Mouse (Mus musculus) left cerebral cortex, adult 9 months (tissue): ENCODE measurements around the gene Tpt1.

Source experiments
- DNase-seq, 2 experiments: peaks; one replicate each; pipeline ENCODE4 v3.0.0; 2022; ENCODE audit warnings: low spot score in 2 of 2

Tpt1 gene

GRCm38 (mm10) chr14:75876320-75877043, 31.6 kb downstream of the Tpt1 start:
- DNase-seq, result peak; percentile 61 to 92

GRCm38 (mm10) chr14:75877297-75877696, 32.4 kb downstream of the Tpt1 start:
- DNase-seq, result no peak

DNA sequence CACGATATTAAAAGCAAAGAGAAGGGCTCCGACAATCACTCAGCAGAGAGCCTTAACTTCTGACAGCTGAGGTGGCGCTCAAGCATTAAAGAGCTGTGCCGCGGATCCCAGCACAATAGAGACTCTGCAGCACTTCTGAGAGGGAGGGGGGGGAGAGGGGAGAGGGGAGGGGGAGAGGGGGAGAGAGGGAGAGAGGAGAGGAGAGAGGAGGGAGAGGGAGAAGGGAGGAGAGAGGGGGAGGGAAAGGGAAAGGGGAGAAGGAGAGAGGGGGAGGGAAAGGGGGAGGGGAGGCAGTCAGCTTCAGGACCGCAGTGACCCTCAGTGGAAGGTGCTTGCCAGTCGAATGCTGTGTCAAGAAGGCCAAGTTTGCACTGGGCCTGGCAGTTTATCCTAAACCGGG, 34.1 kb downstream of the Tpt1 start:
- no peak for DNase-seq

GRCm38 (mm10) chr14:75881856-75882255, 37.0 kb downstream of the Tpt1 start:
- no peak for DNase-seq

DNA sequence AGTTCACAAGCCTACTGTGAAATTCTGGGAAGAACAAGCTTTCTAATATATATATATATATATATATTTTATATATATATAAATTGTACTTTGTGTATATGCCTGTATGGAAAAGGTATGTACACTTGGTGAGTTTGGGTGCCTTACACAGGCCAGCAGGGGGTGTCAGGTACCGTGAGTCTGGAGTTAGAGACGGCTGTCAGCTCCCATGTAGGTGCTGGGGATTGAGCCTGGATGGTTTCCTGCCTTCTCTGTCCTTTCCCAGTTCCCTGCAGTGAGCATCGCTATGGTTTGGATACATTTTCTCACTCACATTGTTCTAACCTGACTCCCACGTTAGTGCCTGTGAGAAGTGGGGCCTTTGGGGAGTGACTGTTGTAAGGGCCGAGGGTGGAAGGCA, 38.4 kb downstream of the Tpt1 start:
- no peak for DNase-seq

DNA sequence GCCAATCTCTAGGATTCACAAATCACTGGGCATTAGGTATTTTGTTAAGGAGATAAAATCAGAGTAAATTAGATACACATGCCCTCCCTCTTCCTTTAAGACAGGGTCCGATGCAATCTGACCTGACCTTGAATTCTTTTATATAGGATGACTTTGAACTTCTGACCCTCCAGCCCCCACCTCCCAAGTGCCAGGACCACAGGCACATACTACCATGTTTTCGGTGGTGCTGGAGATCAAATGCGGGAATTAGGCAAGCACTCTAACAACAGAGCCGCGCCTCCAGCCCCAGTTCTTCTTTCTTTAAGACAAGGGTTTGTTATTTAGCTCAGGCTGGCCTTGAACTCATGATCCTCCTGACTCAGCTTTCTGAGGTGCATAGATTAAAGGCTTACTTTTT, 39.0 kb downstream of the Tpt1 start:
- DNase-seq, result no peak

GRCm38 (mm10) chr14:75892118-75892517, 47.2 kb downstream of the Tpt1 start:
- DNase-seq, result peak; percentile 86 to 89
